Mouse (Mus musculus) WW6 (cell line): Measurements from ENCODE around the gene Ifi27l2b.

Experiments used
- DNase-seq: peaks from one replicate; pipeline ENCODE4 v3.0.0-alpha.2; 2013; ENCODE audit warnings: low read depth, low spot score

Gene Ifi27l2b

DNA sequence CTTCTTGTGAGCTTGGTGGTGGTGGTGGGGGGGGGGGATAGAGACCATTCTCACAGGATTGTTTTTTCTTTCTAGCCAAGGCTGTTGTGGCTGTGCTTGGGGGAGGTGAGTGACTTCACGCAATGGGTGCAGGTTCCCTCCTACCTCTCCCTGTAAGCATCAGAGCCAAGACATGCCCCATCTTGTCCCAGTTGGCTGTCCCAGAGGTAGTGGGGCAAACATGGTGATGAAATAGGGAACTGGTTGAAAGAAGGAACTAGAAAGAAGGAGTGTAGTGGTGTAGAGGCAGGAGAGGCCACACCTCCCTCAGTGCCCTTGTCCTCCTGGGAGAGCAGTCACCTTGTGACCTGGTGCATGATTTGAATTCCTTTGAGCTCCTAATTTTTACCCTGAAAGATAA is 19.4 kb downstream of the Ifi27l2b start:
- no peak for DNase-seq

- no peak for DNase-seq
These were observed 22.2 kb downstream of the Ifi27l2b start for GRCm38 (mm10) chr12:103434861-103435260.

DNA sequence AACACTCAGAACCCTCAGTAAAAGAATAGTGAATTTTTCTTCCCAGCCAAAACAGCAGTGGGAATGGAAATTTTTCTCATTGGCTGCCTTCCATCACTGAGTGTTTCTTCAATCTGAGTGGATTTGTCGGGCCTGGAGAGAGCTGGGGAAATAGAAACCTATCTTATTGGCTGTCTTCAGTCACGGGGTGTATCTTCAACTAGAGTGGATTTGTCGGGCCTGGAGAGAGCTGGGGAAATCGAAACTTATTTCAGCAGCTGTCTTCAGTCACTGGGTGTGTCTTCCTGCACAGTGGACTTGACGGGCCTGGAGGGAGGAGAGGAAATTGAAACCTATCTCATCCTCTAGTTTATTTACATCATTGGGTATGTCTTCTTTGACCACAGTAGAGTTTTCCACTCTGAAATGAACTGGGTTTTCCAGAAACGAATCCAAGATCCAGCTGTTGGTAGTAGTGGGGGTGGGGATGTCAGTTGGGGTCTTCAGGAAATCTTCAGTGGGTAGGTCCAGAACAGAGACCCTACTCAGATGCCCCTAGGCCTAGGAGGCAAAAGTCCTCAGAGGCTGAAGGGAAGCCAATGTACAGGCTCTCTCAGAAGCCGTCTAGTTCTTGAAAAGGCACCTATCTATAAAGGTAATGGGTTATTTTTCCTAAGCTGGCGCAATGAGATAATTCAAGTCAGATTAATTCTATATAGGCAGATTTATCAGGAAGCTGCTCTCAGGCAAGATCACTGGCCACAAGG is 22.9 kb downstream of the Ifi27l2b start, which contains the start of gene Ifi27:
Gene Ifi27, plus strand, starts transcription at position 226 of the 746 bp plus-strand sequence.
- DNase-seq, result no peak

- DNase-seq, result no peak
These were observed 23.6 kb downstream of the Ifi27l2b start for GRCm38 (mm10) chr12:103433430-103433829.

DNA sequence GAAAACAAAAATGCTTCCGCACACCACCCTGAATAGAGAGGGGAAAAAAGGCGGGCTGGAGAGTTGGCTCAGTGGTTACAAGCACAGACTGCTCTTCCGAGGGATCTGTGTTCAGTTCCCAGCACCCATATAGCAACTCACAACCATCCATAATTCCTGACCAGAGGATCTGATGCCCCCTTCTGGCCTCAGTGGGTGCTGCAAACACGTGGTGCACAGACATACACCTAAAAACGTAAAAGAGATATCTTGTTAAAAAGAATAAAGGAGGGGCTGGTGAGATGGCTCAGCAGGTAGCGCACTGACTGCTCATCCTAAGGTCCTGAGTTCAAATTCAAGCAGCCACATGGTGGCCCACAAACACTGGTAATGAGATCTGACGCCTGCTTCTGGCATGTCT is 30.3 kb downstream of the Ifi27l2b start:
- no peak for DNase-seq

DNA sequence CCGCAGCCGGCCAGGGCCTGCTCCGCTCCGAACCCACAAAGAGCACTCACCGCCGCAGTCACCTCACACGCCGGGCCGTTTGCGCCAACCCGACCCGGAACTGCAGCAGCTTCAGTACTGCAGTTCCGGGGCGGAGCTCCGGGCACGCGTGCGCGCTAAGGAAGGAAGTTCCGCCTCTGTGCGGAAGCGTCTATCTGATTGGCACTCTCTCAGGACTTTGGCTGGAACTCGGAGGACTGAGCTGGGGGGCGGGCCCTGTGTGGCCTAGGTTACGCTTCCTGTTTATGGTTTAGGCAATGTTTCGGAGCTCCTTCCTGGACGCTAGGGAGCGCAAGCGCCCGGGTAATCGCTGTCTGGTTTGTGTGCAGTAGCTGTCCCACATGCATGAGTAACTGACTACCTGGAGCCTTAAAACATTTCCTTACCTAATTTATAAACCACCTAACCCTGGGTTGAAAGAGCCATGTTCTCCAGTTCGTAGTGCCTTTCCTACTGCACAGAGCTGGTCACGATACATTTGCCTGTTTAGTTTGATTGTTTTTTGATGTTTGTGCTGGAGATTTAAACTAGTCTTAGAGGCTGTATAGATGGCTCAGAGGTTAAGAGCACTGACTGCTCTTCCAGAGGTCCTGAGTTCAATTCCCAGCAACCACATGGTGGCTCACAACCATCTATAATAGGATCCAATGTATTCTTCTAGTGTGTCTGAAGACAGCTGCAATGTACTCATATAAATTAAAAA is 31.1 kb downstream of the Ifi27l2b start, which contains the start of gene Ddx24:
Gene Ddx24, minus strand, starts transcription at position 102 of the 742 bp plus-strand sequence.
- DNase-seq, result peak; percentile 89

DNA sequence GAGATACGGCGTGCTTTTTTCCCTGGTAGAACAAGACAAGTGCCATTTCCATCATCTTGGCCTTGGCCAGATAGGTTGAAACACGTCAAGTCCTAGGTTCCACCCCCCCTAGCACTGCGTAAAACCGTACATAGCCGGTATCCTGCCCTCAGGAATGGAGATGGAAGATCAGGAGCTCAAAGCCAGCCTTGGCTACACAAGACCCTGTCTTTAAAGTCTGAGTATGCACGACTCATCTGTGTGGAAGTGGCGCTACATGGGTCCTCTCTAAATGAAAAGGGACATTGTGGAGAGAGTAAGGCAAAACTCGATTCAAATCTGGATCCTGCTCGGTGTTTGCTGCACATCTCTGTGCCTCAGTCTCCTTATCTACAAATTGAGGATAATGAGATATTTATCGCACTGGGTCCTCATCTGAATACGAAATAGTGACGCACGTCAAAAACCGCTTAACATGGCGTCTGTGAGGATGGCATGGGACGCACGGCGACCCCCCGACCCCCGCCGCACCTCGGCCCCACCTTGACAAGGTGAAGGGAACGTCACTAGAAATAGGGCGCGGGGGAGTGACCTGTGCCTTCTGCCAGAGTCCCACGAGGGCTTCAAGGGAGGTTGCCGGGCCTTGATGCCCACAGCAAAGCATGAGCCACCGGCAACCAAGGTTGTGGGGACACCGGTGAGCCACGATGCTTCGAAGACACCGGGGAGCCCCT is 31.9 kb downstream of the Ifi27l2b start:
- DNase-seq, result no peak

DNA sequence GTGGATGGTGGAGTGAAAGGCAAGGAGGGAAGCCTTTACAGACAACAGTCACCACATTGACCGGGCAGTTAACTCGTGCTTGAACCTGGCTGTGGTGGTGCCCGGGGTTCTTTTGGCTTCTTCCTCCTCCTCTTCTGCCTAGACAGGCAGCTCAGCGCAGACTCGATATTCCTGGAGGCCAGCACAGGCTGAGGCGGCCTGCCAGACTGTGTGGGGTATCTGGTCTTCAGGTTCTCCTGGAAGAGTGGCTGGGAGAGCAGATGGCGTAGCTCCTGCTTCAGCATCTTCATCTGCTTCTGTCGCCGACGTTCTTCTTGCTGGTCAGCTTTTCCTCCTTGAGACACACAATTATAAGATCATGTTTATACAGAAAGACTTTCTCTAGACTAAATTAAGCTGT is 48.9 kb downstream of the Ifi27l2b start:
- no peak for DNase-seq

DNA sequence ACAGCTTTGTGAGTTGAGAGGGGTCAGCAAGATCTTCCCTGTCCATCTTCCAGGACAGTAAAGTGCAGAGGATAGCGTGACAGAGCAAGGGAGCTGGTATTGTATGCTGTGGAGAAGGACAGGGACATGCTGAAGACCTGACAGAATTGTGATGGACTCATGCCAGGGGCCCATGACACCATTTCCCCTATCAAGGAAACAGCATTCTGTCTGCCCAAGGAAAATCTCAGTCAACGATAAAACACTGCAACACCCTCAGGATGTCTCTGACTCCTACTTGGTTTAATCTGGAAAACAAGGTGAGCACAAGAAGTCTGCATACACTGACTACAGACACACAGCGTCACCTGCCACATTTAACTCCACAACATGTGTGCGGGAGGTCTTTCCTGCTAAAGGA is 49.3 kb downstream of the Ifi27l2b start, which contains the start of gene 9330161L09Rik:
Gene 9330161L09Rik, minus strand, starts transcription at position 101 of the 400 bp plus-strand sequence.
- no peak for DNase-seq

- no peak for DNase-seq
These were observed 52.9 kb downstream of the Ifi27l2b start for GRCm38 (mm10) chr12:103404131-103404530.
